Mouse (Mus musculus) gastrocnemius, postnatal 36 days (tissue): ENCODE measurements around the gene Gm8369. TPM values are rescaled to one million over a fixed set of nuclear protein-coding genes. Genes with fewer than 3 reads are reported as not detected.
A peak's percentile ranks its signal among the peaks of the same experiment; 100 is the strongest.
"Not testable (repeated sequence)": the region's sequence is repeated elsewhere in the genome, so short reads cannot be mapped to it uniquely, and the experiment has no call there.

Experiments used
- DNase-seq, 2 experiments: peaks; one replicate each; pipeline ENCODE4 v3.0.0; 2022
- intact Hi-C: fragments of 180-260 bp; cut with DNase I; formaldehyde crosslinking; loops from one replicate; pipeline ENCODE4 v1.15.1; 2025
- total RNA-seq, 2 experiments: library from RNA; stranded (reverse); gene quantifications; 2 replicates each; pipeline ENCODE4 v1.2.3; 2021

The Gm8369 gene
- total RNA-seq, 2 experiments from 2014 or later = 0.39 TPM; not detected in 1

GRCm38 (mm10) chr19:11504857-11505256 lies 19.1 kb downstream of the Gm8369 start:
- intact Hi-C loops = no loop called here
- no peak for DNase-seq

- intact Hi-C loops = no loop called here
- no peak for DNase-seq
These were observed 27.7 kb downstream of the Gm8369 start for GRCm38 (mm10) chr19:11513458-11513857.

GRCm38 (mm10) chr19:11516246-11516645 lies 30.5 kb downstream of the Gm8369 start, which contains the start of gene Ms4a6b:
Gene Ms4a6b (plus strand): TSS chr19:11516512.
- intact Hi-C loops = no loop called here
- no peak for DNase-seq

- DNase-seq = no peak
- intact Hi-C loops = no loop called here
These were observed 31.1 kb downstream of the Gm8369 start for GRCm38 (mm10) chr19:11516845-11517244.

GRCm38 (mm10) chr19:11517373-11517772 lies 31.6 kb downstream of the Gm8369 start:
- DNase-seq, intact Hi-C loops: not testable (repeated sequence)

GRCm38 (mm10) chr19:11518356-11518755 lies 32.6 kb downstream of the Gm8369 start:
- intact Hi-C loops = not testable (repeated sequence)

GRCm38 (mm10) chr19:11520146-11520545 lies 34.4 kb downstream of the Gm8369 start:
- intact Hi-C loops = no loop called here
- DNase-seq = no peak

More at GRCm38 (mm10) chr19:11518356-11518755, 32.6 kb downstream of the Gm8369 start:
- DNase-seq = not testable (repeated sequence)

- intact Hi-C loops = no loop called here
- DNase-seq = no peak
These were observed 47.7 kb downstream of the Gm8369 start for GRCm38 (mm10) chr19:11533421-11533820.

- intact Hi-C loops = no loop called here
- peak; percentile 28 to 43 for DNase-seq
These were observed 48.2 kb downstream of the Gm8369 start for GRCm38 (mm10) chr19:11533888-11534445.

- DNase-seq = peak; percentile 29 to 67
- intact Hi-C loops = no loop called here
These were observed 50.9 kb downstream of the Gm8369 start, which contains the start of gene Ms4a4d for GRCm38 (mm10) chr19:11536593-11536992. Gene Ms4a4d (plus strand): TSS chr19:11536801.

- intact Hi-C loops = no loop called here
- peak in 1 of 2 experiments; percentile 29 for DNase-seq
These were observed 51.6 kb downstream of the Gm8369 start for GRCm38 (mm10) chr19:11537336-11537735.

- intact Hi-C loops, DNase-seq: not testable (repeated sequence)
These were observed 54.6 kb downstream of the Gm8369 start for GRCm38 (mm10) chr19:11540166-11540821.

- DNase-seq, intact Hi-C loops: not testable (repeated sequence)
These were observed 58.6 kb downstream of the Gm8369 start for GRCm38 (mm10) chr19:11544383-11544782.

- intact Hi-C loops = loop anchor here (2.0 kb wide), 1 partner anchor 47 kb away; no protein-coding TSS in a partner anchor
- DNase-seq = no peak
These were observed 62.2 kb downstream of the Gm8369 start for GRCm38 (mm10) chr19:11547911-11548310.

GRCm38 (mm10) chr19:11554726-11555125 lies 69.0 kb downstream of the Gm8369 start:
- intact Hi-C loops = no loop called here

GRCm38 (mm10) chr19:11559560-11559959 lies 73.8 kb downstream of the Gm8369 start:
- DNase-seq, intact Hi-C loops: not testable (repeated sequence)

More at GRCm38 (mm10) chr19:11554726-11555125, 69.0 kb downstream of the Gm8369 start:
- DNase-seq = no peak

Other genes with a start within 250 kb of the Gm8369 start
- not detected for gene Ms4a1, start 219.7 kb upstream of the Gm8369 start, total RNA-seq
- not detected for gene Ms4a5, start 202.1 kb upstream of the Gm8369 start, total RNA-seq
- gene Ms4a14, start 171.5 kb upstream of the Gm8369 start, total RNA-seq = under 1 TPM in 1 of 2 experiments, not detected in 1; 0.05 TPM
- under 1 TPM; 0.25 to 0.33 TPM for gene Ms4a7, start 149.8 kb upstream of the Gm8369 start, total RNA-seq
- 1 to 10 TPM; 2.0 to 3.5 TPM for gene Ms4a4a, start 110.4 kb upstream of the Gm8369 start, total RNA-seq
- gene Ms4a4c, start 81.2 kb upstream of the Gm8369 start, total RNA-seq = under 1 TPM in 1 of 2 experiments, not detected in 1; 0.35 TPM
- gene Ms4a4b, start 42.4 kb upstream of the Gm8369 start, total RNA-seq = not detected
- 1 to 10 TPM; 1.3 to 2.3 TPM for gene Ms4a6c, start 16.6 kb upstream of the Gm8369 start, total RNA-seq
- 1 to 10 TPM; 1.8 to 2.2 TPM for gene Ms4a6b, start 30.6 kb downstream of the Gm8369 start, total RNA-seq
- 1 to 10 TPM; 4.0 to 4.6 TPM for gene Ms4a4d, start 50.9 kb downstream of the Gm8369 start, total RNA-seq
- gene Ms4a6d, start 118.9 kb downstream of the Gm8369 start, total RNA-seq = 1 to 10 TPM in 1 of 2 experiments, under 1 TPM in 1; 0.84 to 1.4 TPM
- gene Ms4a2, start 137.8 kb downstream of the Gm8369 start, total RNA-seq = under 1 TPM in 1 of 2 experiments, not detected in 1; 0.32 TPM
- not detected for gene Ms4a3, start 154.9 kb downstream of the Gm8369 start, total RNA-seq
- not detected for gene Oosp2, start 174.6 kb downstream of the Gm8369 start, total RNA-seq
- gene Oosp1, start 205.2 kb downstream of the Gm8369 start, total RNA-seq = not detected
- gene Oosp3, start 211.1 kb downstream of the Gm8369 start, total RNA-seq = not detected